Comparison of ENCODE assay signal across 8 mouse cellular contexts in genomic region chr1:184999780-185000599, GRCm38 (mm10). TPM values are rescaled to one million over a fixed set of nuclear protein-coding genes. Genes with fewer than 3 reads are reported as not detected.
A peak's percentile ranks its signal among the peaks of the same experiment; 100 is the strongest.
DNase-seq lines count a peak whose midpoint lies in the region; ATAC-seq and TF ChIP-seq lines count a peak whose summit lies in the region.

No protein-coding gene starts in this region.

- peaks cover 9% of the 10 kb centered on the region for H3K4me1 ChIP-seq in hindbrain, embryonic 16.5 days (ENCODE audit: control insufficient read depth, insufficient read depth, low read depth, low read length)
- H3K4me1 ChIP-seq in midbrain, embryonic 16.5 days (ENCODE audit: control insufficient read depth, insufficient read depth, low read length): peaks cover 21% of the 10 kb centered on the region
- H3K4me1 ChIP-seq in testis, adult 2 months (ENCODE audit: control insufficient read depth, insufficient read depth, low read length): peaks cover 9% of the 10 kb centered on the region

- peak overlapping the region; percentile 97 for H3K9ac ChIP-seq in hindbrain, embryonic 16.5 days (ENCODE audit: low read depth, low read length)
- H3K9ac ChIP-seq in midbrain, embryonic 16.5 days (ENCODE audit: low read depth, low read length): peak overlapping the region; percentile 99

- under 1% methylated on average over 31 of the region's 65 CpGs for WGBS in hindbrain, embryonic 16.5 days
- WGBS in midbrain, embryonic 16.5 days: under 1% methylated on average over 22 of the region's 65 CpGs

- no peak for TF ChIP-seq CTCF in testis, adult 2 months (IDR thresholded peaks at IDR 0.05; ENCODE audit: control insufficient read depth, insufficient read depth, insufficient replicate concordance, low read depth, low read length)

- TF ChIP-seq POLR2A in testis, adult 2 months (IDR thresholded peaks at IDR 0.05; ENCODE audit: control insufficient read depth, low read depth, low read length): no peak

- H3K4me2 ChIP-seq in hindbrain, embryonic 16.5 days (ENCODE audit: low read length): peak overlapping the region; percentile 65
- peak overlapping the region; percentile 76 for H3K4me2 ChIP-seq in midbrain, embryonic 16.5 days (ENCODE audit: low read length)

- no peaks in the 10 kb centered on the region for H3K9me3 ChIP-seq in hindbrain, embryonic 16.5 days (ENCODE audit: control insufficient read depth, low read length)
- H3K9me3 ChIP-seq in midbrain, embryonic 16.5 days (replicated peaks; ENCODE audit: control insufficient read depth, low read length, poor library complexity, severe bottlenecking): no peaks in the 10 kb centered on the region

- intact Hi-C loops in left cerebral cortex, postnatal 4 days (cut with DNase I): no loop called here

- no peaks in the 10 kb centered on the region for H3K27me3 ChIP-seq in hindbrain, embryonic 16.5 days (replicated peaks; ENCODE audit: control insufficient read depth, insufficient read depth, low read length)
- H3K27me3 ChIP-seq in midbrain, embryonic 16.5 days (ENCODE audit: control insufficient read depth, insufficient read depth, low read depth, low read length): no peaks in the 10 kb centered on the region
- no peaks in the 10 kb centered on the region for H3K27me3 ChIP-seq in testis, adult 2 months (ENCODE audit: control insufficient read depth, insufficient read depth, low read length)

- H3K4me3 ChIP-seq in hindbrain, embryonic 16.5 days (ENCODE audit: low read length): peak overlapping the region; percentile 87
- H3K4me3 ChIP-seq in midbrain, embryonic 16.5 days (ENCODE audit: low read depth, low read length): peak overlapping the region; percentile 97
- H3K4me3 ChIP-seq in testis, adult 2 months (ENCODE audit: control insufficient read depth, low read depth, low read length): peak overlapping the region; percentile 74

- no peaks in the 10 kb centered on the region for H3K36me3 ChIP-seq in hindbrain, embryonic 16.5 days (ENCODE audit: control insufficient read depth, insufficient read depth, low read length)
- no peaks in the 10 kb centered on the region for H3K36me3 ChIP-seq in midbrain, embryonic 16.5 days (ENCODE audit: control insufficient read depth, insufficient read depth, low read length)
- H3K36me3 ChIP-seq in testis, adult 2 months (ENCODE audit: control insufficient read depth, insufficient read depth, low read length): no peaks in the 10 kb centered on the region

- DNase-seq in adrenal gland, postnatal 10 days: peak; percentile 49
- peak; percentile 73 for DNase-seq in cerebellum, adult 9-11 months
- DNase-seq in frontal cortex, postnatal 10 days (ENCODE audit: low spot score in 2 of 2): peak; percentile 58 to 68
- peak; percentile 71 for DNase-seq in left cerebral cortex, postnatal 4 days
- no peak for DNase-seq in c-Kit-positive CD71-positive TER-119-positive erythroid progenitor cells, embryonic 14.5 days (ENCODE audit: low spot score)

- ATAC-seq in hindbrain, embryonic 16.5 days: peak; percentile 72
- ATAC-seq in midbrain, embryonic 16.5 days: peak; percentile 77

- H3K27ac ChIP-seq in hindbrain, embryonic 16.5 days (ENCODE audit: low read depth, low read length): peak overlapping the region; percentile 93
- peak overlapping the region; percentile 96 for H3K27ac ChIP-seq in midbrain, embryonic 16.5 days (ENCODE audit: low read length)
- H3K27ac ChIP-seq in testis, adult 2 months (ENCODE audit: control insufficient read depth, insufficient read depth, low read depth, low read length): no peak overlapping the region

RNA-seq across cellular contexts. Expression of gene Mark1, which starts 0.6 kb away (rescaled TPM):
- total RNA-seq in adrenal gland, postnatal 10 days (2021): 10 to 100 TPM in 1 of 2 experiments, 1 to 10 TPM in 1; 9.5 to 11.3 TPM
- polyA plus RNA-seq in hindbrain, embryonic 16.5 days (2015; fragmentation: Nextera tagmentation; extraction: Ambion mirVana): 11.5 and 11.8 TPM in 2 replicates
- 100 to 1,000 TPM; 110 to 118 TPM for total RNA-seq in left cerebral cortex, postnatal 4 days (2021)
- polyA plus RNA-seq in midbrain, embryonic 16.5 days (2015; fragmentation: Nextera tagmentation; extraction: Ambion mirVana): 14.5 and 15.9 TPM in 2 replicates
- polyA plus RNA-seq in testis, adult 2 months (2012; rRNA removed): 1.3 and 1.5 TPM in 2 replicates
